Mouse (Mus musculus) spleen, adult 12 weeks (tissue): ENCODE results near the gene 1700013G24Rik.

Experiments
- DNase-seq: peaks from one replicate; pipeline ENCODE4 v3.0.0; 2022; ENCODE audit warnings: low spot score

1700013G24Rik gene

GRCm38 (mm10) chr4:137457292-137457691, 4.2 kb downstream of the 1700013G24Rik start:
- no peak for DNase-seq

GRCm38 (mm10) chr4:137458310-137458709, 5.2 kb downstream of the 1700013G24Rik start:
- no peak for DNase-seq

- DNase-seq = no peak
Observed at GRCm38 (mm10) chr4:137458861-137459260, 5.8 kb downstream of the 1700013G24Rik start.

GRCm38 (mm10) chr4:137460676-137461075, 7.6 kb downstream of the 1700013G24Rik start:
- DNase-seq = no peak

GRCm38 (mm10) chr4:137461217-137461616, 8.1 kb downstream of the 1700013G24Rik start:
- DNase-seq = no peak

GRCm38 (mm10) chr4:137461981-137462690, 9.1 kb downstream of the 1700013G24Rik start:
- DNase-seq = no peak

- no peak for DNase-seq
Observed at GRCm38 (mm10) chr4:137465125-137465787, 12.2 kb downstream of the 1700013G24Rik start.

GRCm38 (mm10) chr4:137466991-137467390, 13.9 kb downstream of the 1700013G24Rik start:
- DNase-seq = no peak

GRCm38 (mm10) chr4:137467525-137467924, 14.4 kb downstream of the 1700013G24Rik start:
- no peak for DNase-seq

GRCm38 (mm10) chr4:137468260-137469080, 15.4 kb downstream of the 1700013G24Rik start, which contains the start of gene Hspg2:
Gene Hspg2, plus strand, starts transcription at chr4:137468769.
- DNase-seq = peak; percentile 70

- DNase-seq = no peak
Observed at GRCm38 (mm10) chr4:137469081-137469844, 16.2 kb downstream of the 1700013G24Rik start.

GRCm38 (mm10) chr4:137469845-137470692, 17.0 kb downstream of the 1700013G24Rik start:
- no peak for DNase-seq

- no peak for DNase-seq
Observed at GRCm38 (mm10) chr4:137470701-137471317, 17.7 kb downstream of the 1700013G24Rik start.

GRCm38 (mm10) chr4:137471326-137471725, 18.2 kb downstream of the 1700013G24Rik start:
- no peak for DNase-seq

GRCm38 (mm10) chr4:137473240-137473639, 20.2 kb downstream of the 1700013G24Rik start:
- DNase-seq = no peak

- no peak for DNase-seq
Observed at GRCm38 (mm10) chr4:137473701-137474388, 20.8 kb downstream of the 1700013G24Rik start.

- no peak for DNase-seq
Observed at GRCm38 (mm10) chr4:137474694-137475093, 21.6 kb downstream of the 1700013G24Rik start.

GRCm38 (mm10) chr4:137475271-137476050, 22.4 kb downstream of the 1700013G24Rik start:
- DNase-seq = no peak
